Mouse (Mus musculus) liver, adult 10 weeks (tissue): ENCODE results near the gene 4933412E24Rik. TPM values are rescaled to one million over a fixed set of nuclear protein-coding genes. Genes with fewer than 3 reads are reported as not detected.

Source experiments
- polyA plus RNA-seq: library from polyadenylated mRNA; stranded (reverse); fragments of 350-450 nt; fragmentation: Illumina TruSeq; extraction: RNeasy Lipid Tissue Mini Kit (QIAGEN cat#74804); gene quantifications from one replicate; pipeline ENCODE4 v1.2.3, GENCODE M21; 2014; ENCODE audit warnings: low read depth, low replicate concordance

The 4933412E24Rik gene
- not detected for polyA plus RNA-seq

GRCm38 (mm10) chr15:60016513-60016912 lies at the start of gene 4933412E24Rik:
Gene 4933412E24Rik, minus strand, starts transcription at chr15:60016613.

